Mouse (Mus musculus): Measurements from ENCODE around the gene Usp34. TPM values are rescaled to one million over a fixed set of nuclear protein-coding genes. Genes with fewer than 3 reads are reported as not detected.

The Usp34 gene
- total and polyA plus RNA-seq, 3 experiments = 47.5 to 92.5 (median 65.4) TPM

GRCm38 (mm10) chr11:23364348-23364747, 57.7 kb downstream of the Usp34 start:
- Histone ChIP-seq H3K4me2 (ENCODE audit: insufficient read depth, low read depth, poor library complexity, severe bottlenecking) (no peak overlapping the region), H3K4me1 (ENCODE audit: control insufficient read depth in 1 of 2, insufficient read depth in 2 of 2) (no peaks in the 10 kb centered on the region), H3K27ac (ENCODE audit: insufficient read depth, low read depth) (no peak overlapping the region), H3K4me3 (replicated peaks in 1 of 3; ENCODE audit: low read depth in 2 of 3, low read length in 2 of 3, poor library complexity in 1 of 3) (no peak overlapping the region), H3K36me3 (replicated peaks in 1 of 2; ENCODE audit: control insufficient read depth in 1 of 2, insufficient read depth in 1 of 2, low read length in 1 of 2) (peaks cover 35 to 80% of the 10 kb centered on the region in 2 experiments), H3K27me3 (replicated peaks) (no peaks in the 10 kb centered on the region), H3K79me2 (replicated peaks; ENCODE audit: control insufficient read depth, extremely low read depth, insufficient read depth, poor library complexity, severe bottlenecking) (peaks cover 10% of the 10 kb centered on the region), H3K9ac (ENCODE audit: insufficient read depth, low read depth) (no peak overlapping the region), H3K9me3 (replicated peaks; ENCODE audit: low read length) (no peaks in the 10 kb centered on the region)
- peak; percentile 69; the same call in 1 of the 2 replicates for TF ChIP-seq MAFK (IDR thresholded peaks at IDR 0.05; ENCODE audit: insufficient replicate concordance, low read length)
- no peak for TF ChIP-seq USF2 (conservative IDR thresholded peaks at IDR 0.05; ENCODE audit: low read depth, low read length)
- in situ Hi-C loops (cut with MboI; ENCODE audit: low pct_ligation_motif_present, low pct_unique_long_range_greater_than_20kb, low sequenced_read_pairs) = no loop called here
- dilution Hi-C loops (cut with MboI; ENCODE audit: extremely low pct_ligation_motif_present, extremely low pct_unique_long_range_greater_than_20kb, low sequenced_read_pairs) = no loop called here
- DNase-seq (ENCODE audit: extremely low read depth) = no peak

- dilution Hi-C loops (cut with MboI; ENCODE audit: extremely low pct_ligation_motif_present, extremely low pct_unique_long_range_greater_than_20kb, low sequenced_read_pairs) (no loop called here), in situ Hi-C loops (cut with MboI; ENCODE audit: low pct_ligation_motif_present, low pct_unique_long_range_greater_than_20kb, low sequenced_read_pairs) (no loop called here)
- Histone ChIP-seq H3K9ac (ENCODE audit: insufficient read depth, low read depth) (no peak overlapping the region), H3K79me2 (replicated peaks; ENCODE audit: control insufficient read depth, extremely low read depth, insufficient read depth, poor library complexity, severe bottlenecking) (no peaks in the 10 kb centered on the region; the same call in 1 of the 2 replicates), H3K36me3 (replicated peaks in 1 of 2; ENCODE audit: control insufficient read depth in 1 of 2, insufficient read depth in 1 of 2, low read length in 1 of 2) (peaks cover 26 to 68% of the 10 kb centered on the region in 2 experiments), H3K4me3 (replicated peaks in 1 of 3; ENCODE audit: low read depth in 2 of 3, low read length in 2 of 3, poor library complexity in 1 of 3) (no peak overlapping the region), H3K4me1 (ENCODE audit: control insufficient read depth in 1 of 2, insufficient read depth in 2 of 2) (no peaks in the 10 kb centered on the region), H3K4me2 (ENCODE audit: insufficient read depth, low read depth, poor library complexity, severe bottlenecking) (no peak overlapping the region), H3K9me3 (replicated peaks; ENCODE audit: low read length) (no peaks in the 10 kb centered on the region), H3K27me3 (replicated peaks) (no peaks in the 10 kb centered on the region), H3K27ac (ENCODE audit: insufficient read depth, low read depth) (no peak overlapping the region)
- DNase-seq (ENCODE audit: extremely low read depth) = no peak
- no peak for TF ChIP-seq HCFC1 (IDR thresholded peaks at IDR 0.05; ENCODE audit: low read depth, low read length)
- TF ChIP-seq POLR2A (IDR thresholded peaks at IDR 0.05; ENCODE audit: low read depth, low read length) = no peak
- TF ChIP-seq ZKSCAN1 (IDR thresholded peaks at IDR 0.05; ENCODE audit: borderline replicate concordance, low read depth, low read length) = no peak
- TF ChIP-seq ZMIZ1 (IDR thresholded peaks at IDR 0.05; ENCODE audit: low read depth, low read length) = no peak
- TF ChIP-seq CTCF (conservative IDR thresholded peaks at IDR 0.05 in 1 of 2, IDR thresholded peaks at IDR 0.05 in 1 of 2; ENCODE audit: low read depth in 2 of 2, low read length in 2 of 2) = no peak
- no peak for TF ChIP-seq CHD2 (IDR thresholded peaks at IDR 0.05; ENCODE audit: low read length)
- no peak for TF ChIP-seq UBTF (IDR thresholded peaks at IDR 0.05; ENCODE audit: low read depth, low read length)
- TF ChIP-seq ETS1 (conservative IDR thresholded peaks at IDR 0.05; ENCODE audit: low read depth, low read length) = no peak
Observed at GRCm38 (mm10) chr11:23372032-23372431, 65.3 kb downstream of the Usp34 start.

GRCm38 (mm10) chr11:23372490-23372889, 65.8 kb downstream of the Usp34 start:
- Histone ChIP-seq H3K4me3 (replicated peaks in 1 of 3; ENCODE audit: low read depth in 2 of 3, low read length in 2 of 3, poor library complexity in 1 of 3) (no peak overlapping the region), H3K36me3 (replicated peaks in 1 of 2; ENCODE audit: control insufficient read depth in 1 of 2, insufficient read depth in 1 of 2, low read length in 1 of 2) (peaks cover 30 to 69% of the 10 kb centered on the region in 2 experiments), H3K4me2 (ENCODE audit: insufficient read depth, low read depth, poor library complexity, severe bottlenecking) (no peak overlapping the region), H3K27me3 (replicated peaks) (no peaks in the 10 kb centered on the region), H3K27ac (ENCODE audit: insufficient read depth, low read depth) (no peak overlapping the region), H3K9ac (ENCODE audit: insufficient read depth, low read depth) (no peak overlapping the region), H3K4me1 (ENCODE audit: control insufficient read depth in 1 of 2, insufficient read depth in 2 of 2) (no peaks in the 10 kb centered on the region), H3K9me3 (replicated peaks; ENCODE audit: low read length) (no peaks in the 10 kb centered on the region), H3K79me2 (replicated peaks; ENCODE audit: control insufficient read depth, extremely low read depth, insufficient read depth, poor library complexity, severe bottlenecking) (no peaks in the 10 kb centered on the region)
- dilution Hi-C loops (cut with MboI; ENCODE audit: extremely low pct_ligation_motif_present, extremely low pct_unique_long_range_greater_than_20kb, low sequenced_read_pairs) = no loop called here
- no peak for TF ChIP-seq ZNF384 (IDR thresholded peaks at IDR 0.05; ENCODE audit: low read depth, low read length)
- TF ChIP-seq MAZ (IDR thresholded peaks at IDR 0.05; ENCODE audit: low read depth, low read length) = no peak
- TF ChIP-seq NELFE (IDR thresholded peaks at IDR 0.05; ENCODE audit: low read depth, low read length) = no peak
- TF ChIP-seq E2F4 (IDR thresholded peaks at IDR 0.05; ENCODE audit: insufficient replicate concordance, low read depth, low read length) = no peak
- no peak for TF ChIP-seq GABPA (IDR thresholded peaks at IDR 0.05; ENCODE audit: insufficient replicate concordance, low read depth, low read length)
- no peak for TF ChIP-seq JUND (conservative IDR thresholded peaks at IDR 0.05; ENCODE audit: low read depth, low read length)
- in situ Hi-C loops (cut with MboI; ENCODE audit: low pct_ligation_motif_present, low pct_unique_long_range_greater_than_20kb, low sequenced_read_pairs) = no loop called here
- no peak for DNase-seq (ENCODE audit: extremely low read depth)
